Mouse (Mus musculus) E14TG2a.4 (cell line): ENCODE results near the gene Gmps.

Source experiments
- CTCF ChIP-seq: conservative IDR thresholded peaks from 2 replicates; pipeline ENCODE4 v1.5.1; 2014; ENCODE audit warnings: low read length
- NANOG ChIP-seq: IDR thresholded peaks from 2 replicates; pipeline ENCODE4 v1.6.1; 2014; ENCODE audit warnings: borderline replicate concordance, low read length, mixed read lengths
- POU5F1 ChIP-seq: IDR thresholded peaks from 2 replicates; pipeline ENCODE4 v1.6.1; 2014; ENCODE audit warnings: low read length, borderline replicate concordance

DNA sequence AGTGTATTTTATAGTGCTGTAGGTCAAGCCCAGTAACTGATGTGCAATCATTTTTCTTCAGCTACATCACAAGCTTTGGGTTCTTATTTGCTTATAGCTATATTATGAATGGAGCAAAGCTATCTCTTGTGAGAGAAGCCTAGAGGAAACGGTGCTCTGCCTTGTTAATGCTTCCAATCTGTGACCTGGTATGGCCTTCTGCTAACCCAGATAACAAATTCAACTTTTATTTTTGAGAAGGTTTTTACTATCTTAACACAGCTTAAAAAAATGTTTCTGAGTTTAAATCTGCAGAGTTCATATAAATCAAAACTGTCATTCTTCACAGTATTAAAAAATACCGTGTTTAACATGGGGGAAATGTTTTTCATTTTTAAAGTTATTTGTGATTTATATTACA, 46.0 kb downstream of the Gmps start:
- no peak for TF ChIP-seq CTCF
- TF ChIP-seq NANOG: no peak
- TF ChIP-seq POU5F1: no peak
